Mouse (Mus musculus): ENCODE measurements around the gene Atf5.

The Atf5 gene

DNA sequence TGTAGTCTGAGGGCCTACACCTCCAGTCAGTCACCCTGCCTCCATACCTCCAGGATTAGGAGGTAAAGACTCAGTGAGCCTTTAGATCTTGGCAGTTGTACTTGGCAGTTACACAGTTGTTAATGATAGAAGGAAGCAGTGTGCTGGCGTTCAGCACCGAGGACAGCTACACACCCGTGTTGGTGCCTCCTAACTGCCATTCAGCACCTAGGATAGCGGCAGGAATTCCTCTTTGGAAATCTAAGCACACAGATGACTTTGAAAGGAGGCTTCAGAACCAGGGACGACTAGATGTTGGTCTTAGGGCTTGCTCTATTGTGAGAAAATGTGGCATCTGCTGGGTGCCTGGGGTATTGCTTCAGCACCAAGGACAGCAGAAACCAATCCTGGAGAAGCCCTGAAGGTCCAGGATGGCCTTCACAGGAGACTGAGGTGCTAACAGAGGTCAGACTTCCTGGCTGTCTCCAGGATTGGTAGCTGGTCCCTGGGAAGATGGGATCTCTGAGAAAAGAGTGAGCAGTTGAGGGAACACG lies 46.3 kb downstream of the Atf5 start:
- DNase-seq (ENCODE audit: low read depth, low spot score) = no peak

DNA sequence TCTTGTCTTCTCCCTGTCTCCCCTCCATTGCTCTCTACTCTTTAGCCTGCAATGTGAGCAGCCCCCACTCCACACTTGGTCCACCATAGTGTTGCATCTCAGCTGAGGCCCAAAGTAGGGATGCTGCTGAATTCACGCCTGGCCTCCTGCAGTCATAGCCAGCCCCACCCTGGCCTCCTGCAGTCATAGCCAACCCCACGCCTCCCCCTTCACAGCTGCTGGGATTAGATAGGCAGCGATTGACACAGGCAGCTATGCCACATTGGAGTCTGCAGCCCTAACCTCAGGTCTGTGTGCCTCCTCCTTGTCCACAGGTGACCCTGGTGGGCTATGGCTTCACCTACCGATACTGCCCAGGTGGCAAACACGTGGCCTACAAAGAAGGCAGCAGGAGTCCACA lies 48.3 kb downstream of the Atf5 start:
- no peak for DNase-seq (ENCODE audit: low read depth, low spot score)
